Mouse (Mus musculus) CH12.LX (cell line): ENCODE data around the gene Gm21983.

Experiments used
- CTCF ChIP-seq, 2 experiments: IDR thresholded peaks in 1 of 2; conservative IDR thresholded peaks in 1 of 2; 2 replicates each; pipeline ENCODE4 v1.5.1; 2011 to 2012; ENCODE audit warnings: low read depth in 2 of 2, low read length in 2 of 2, improper control_type of control experiment in 1 of 2, inconsistent platforms in 1 of 2, mild to moderate bottlenecking in 1 of 2, moderate library complexity in 1 of 2
- EP300 ChIP-seq: IDR thresholded peaks from 2 replicates; pipeline ENCODE4 v1.6.1; 2011; ENCODE audit warnings: low read length, improper control_type of control experiment
- MAFK ChIP-seq: IDR thresholded peaks from 2 replicates; pipeline ENCODE4 v1.6.1; 2011; ENCODE audit warnings: low read length, improper control_type of control experiment; ENCODE audit not compliant: insufficient replicate concordance
- POLR2A ChIP-seq: IDR thresholded peaks from 2 replicates; pipeline ENCODE4 v1.6.1; 2011; ENCODE audit warnings: low read depth, mild to moderate bottlenecking, improper control_type of control experiment, low read length
- RAD21 ChIP-seq: IDR thresholded peaks from 2 replicates; pipeline ENCODE4 v1.6.1; 2011; ENCODE audit warnings: low read depth, mild to moderate bottlenecking, low read length, improper control_type of control experiment, moderate library complexity

DNA sequence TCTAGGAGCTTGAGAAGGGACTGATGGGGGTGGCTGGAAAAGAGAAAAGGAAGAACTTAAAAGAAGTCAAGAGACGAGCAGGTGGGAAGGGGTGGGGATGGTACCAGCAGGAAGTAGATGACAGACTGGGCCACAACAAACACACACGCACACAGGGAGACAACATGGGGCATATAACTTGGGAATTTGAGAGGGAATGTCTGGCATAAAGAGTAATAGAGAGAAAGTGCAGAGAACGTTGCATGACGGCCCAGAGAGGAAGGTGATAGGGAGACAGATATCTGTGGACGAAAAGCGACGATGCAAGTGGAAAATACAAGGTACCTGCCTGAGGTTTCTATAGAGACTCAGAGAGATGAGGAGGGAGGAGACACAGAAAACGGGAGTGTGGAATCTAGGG, 15.2 kb downstream of the Gm21983 start:
- TF ChIP-seq EP300 (no peak), POLR2A (no peak), CTCF (conservative IDR thresholded peaks at IDR 0.05 in 1 of 2, IDR thresholded peaks at IDR 0.05 in 1 of 2; ENCODE audit: low read depth in 2 of 2, low read length in 2 of 2) (no peak), RAD21 (no peak), MAFK (no peak)
